Mouse (Mus musculus) bone marrow macrophage, adult 2 months (primary cell): ENCODE measurements around the gene Loxl1. TPM values are rescaled to one million over a fixed set of nuclear protein-coding genes. Genes with fewer than 3 reads are reported as not detected.

Experiments used
- H3K27ac ChIP-seq: 2 replicates; pipeline ENCODE4 v1.5.1; 2012; ENCODE audit warnings: low read depth, low read length; ENCODE audit not compliant: insufficient read depth
- H3K4me1 ChIP-seq: 2 replicates; pipeline ENCODE4 v1.6.1; 2012; ENCODE audit warnings: low read length; ENCODE audit not compliant: control insufficient read depth, insufficient read depth
- H3K4me3 ChIP-seq: 2 replicates; pipeline ENCODE4 v1.5.1; 2012; ENCODE audit warnings: mild to moderate bottlenecking, low read length, moderate library complexity; ENCODE audit not compliant: insufficient read depth
- CTCF ChIP-seq: IDR thresholded peaks from 2 replicates; pipeline ENCODE4 v1.5.1; 2012; ENCODE audit warnings: low read depth, mild to moderate bottlenecking, low read length, moderate library complexity
- POLR2A ChIP-seq: IDR thresholded peaks from 2 replicates; pipeline ENCODE4 v1.6.1; 2012; ENCODE audit warnings: mild to moderate bottlenecking, low read depth, low read length, borderline replicate concordance
- polyA plus RNA-seq: library from polyadenylated mRNA; stranded (reverse); fragments of >200 nt; gene quantifications from 2 replicates; pipeline ENCODE4 v1.2.4, GENCODE M21; 2012; ENCODE audit not compliant: missing spikeins, insufficient read depth, insufficient read length

Gene Loxl1
- polyA plus RNA-seq, 1 experiment = 1.8 TPM

DNA sequence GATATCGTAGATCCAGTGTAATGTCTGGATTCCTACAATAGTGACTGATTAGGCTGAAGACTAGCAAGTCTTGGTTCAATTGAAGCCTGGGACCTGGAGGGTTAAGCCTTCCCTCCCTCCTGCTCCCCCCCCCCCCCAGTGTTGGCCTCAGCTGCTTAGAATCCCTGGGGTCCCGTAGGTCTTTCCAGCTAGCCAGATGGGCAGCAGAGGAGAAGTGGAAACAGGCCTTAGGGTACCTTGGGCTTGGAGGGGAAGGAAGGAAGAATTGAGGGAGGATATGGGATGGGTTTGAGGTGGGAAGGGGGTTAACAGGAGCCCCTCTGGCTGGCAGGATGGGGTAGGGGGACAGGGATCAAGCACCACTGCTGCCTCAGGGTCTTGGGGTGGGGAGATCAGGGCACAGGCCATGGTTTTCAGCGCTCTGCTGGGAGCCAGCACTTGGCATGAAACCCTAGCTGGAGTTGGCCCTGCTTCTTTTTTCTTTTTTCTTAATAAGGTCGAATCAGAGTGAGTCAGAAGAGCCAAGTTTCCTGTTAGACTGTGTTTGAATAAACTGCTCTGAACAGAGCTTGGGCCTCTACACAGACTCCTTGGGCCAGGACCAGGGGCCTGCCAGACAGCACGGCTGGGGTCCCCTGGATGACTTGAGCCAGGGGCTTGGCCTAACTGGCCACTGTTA, 1.8 kb upstream of the Loxl1 start:
- TF ChIP-seq CTCF (no peak), POLR2A (no peak)
- Histone ChIP-seq H3K4me3 (no peak overlapping the region), H3K4me1 (no peaks in the 10 kb centered on the region), H3K27ac (no peak overlapping the region)

GRCm38 (mm10) chr9:58312196-58312943, 616 bp downstream of the Loxl1 start:
- H3K27ac ChIP-seq = no peak overlapping the region
- peak overlapping the region; percentile 9; the same call in 1 of the 2 replicates for H3K4me3 ChIP-seq
- TF ChIP-seq POLR2A (no peak), CTCF (no peak)

GRCm38 (mm10) chr9:58311191-58311910, 1.6 kb downstream of the Loxl1 start:
- Histone ChIP-seq H3K4me3 (no peak overlapping the region), H3K4me1 (no peaks in the 10 kb centered on the region), H3K27ac (no peak overlapping the region)
- TF ChIP-seq CTCF (no peak), POLR2A (no peak)

More at GRCm38 (mm10) chr9:58312196-58312943, 616 bp downstream of the Loxl1 start:
- H3K4me1 ChIP-seq = no peaks in the 10 kb centered on the region

- no peaks in the 10 kb centered on the region for H3K4me1 ChIP-seq
- no peak overlapping the region for H3K4me3 ChIP-seq
- no peak for TF ChIP-seq CTCF
- TF ChIP-seq POLR2A = no peak
- H3K27ac ChIP-seq = no peak overlapping the region
Observed at GRCm38 (mm10) chr9:58310043-58310660, 2.8 kb downstream of the Loxl1 start.

GRCm38 (mm10) chr9:58308395-58308794, 4.6 kb downstream of the Loxl1 start:
- H3K4me3 ChIP-seq = no peak overlapping the region
- no peak for TF ChIP-seq CTCF
- TF ChIP-seq POLR2A = no peak
- no peaks in the 10 kb centered on the region for H3K4me1 ChIP-seq
- no peak overlapping the region for H3K27ac ChIP-seq

- H3K4me1 ChIP-seq = no peaks in the 10 kb centered on the region
- no peak overlapping the region for H3K27ac ChIP-seq
- TF ChIP-seq CTCF (no peak), POLR2A (no peak)
- no peak overlapping the region for H3K4me3 ChIP-seq
Observed at GRCm38 (mm10) chr9:58305686-58306085, 7.3 kb downstream of the Loxl1 start.

DNA sequence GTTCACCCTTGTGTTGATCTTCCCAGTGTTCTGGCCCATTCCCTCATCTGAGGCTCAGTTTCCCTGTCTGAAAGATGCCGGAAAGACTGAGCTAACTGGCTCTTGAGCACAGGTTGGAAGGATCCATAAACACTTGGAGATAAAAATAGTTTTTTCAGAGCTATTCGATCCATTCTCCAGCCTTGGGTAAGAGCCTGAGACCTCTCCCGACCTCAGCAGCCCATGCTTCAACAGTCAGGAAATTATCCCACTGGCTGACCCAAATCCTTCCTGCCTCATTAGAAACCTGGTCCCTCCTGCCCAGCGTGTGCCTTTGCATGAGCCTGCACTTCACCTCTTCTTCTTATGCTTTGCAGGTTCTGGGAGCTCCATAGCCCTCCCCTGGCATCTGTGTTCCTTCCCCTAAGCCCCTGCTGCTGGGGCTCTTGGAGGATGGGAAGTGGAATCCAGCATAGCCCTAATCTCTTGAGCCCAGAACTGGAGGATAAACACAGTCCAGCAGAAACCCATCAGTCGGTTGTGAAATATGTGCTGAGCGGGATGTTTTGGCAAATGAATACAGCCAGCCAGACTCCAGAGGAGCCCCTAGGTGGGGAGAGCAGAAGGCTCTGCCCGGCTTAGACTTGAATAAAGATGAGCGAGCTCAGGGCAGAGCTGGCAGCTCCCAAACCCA, 9.3 kb downstream of the Loxl1 start:
- TF ChIP-seq CTCF = no peak
- no peak for TF ChIP-seq POLR2A
- no peak overlapping the region for H3K4me3 ChIP-seq
- no peak overlapping the region for H3K27ac ChIP-seq
- no peaks in the 10 kb centered on the region for H3K4me1 ChIP-seq

GRCm38 (mm10) chr9:58303115-58303514, 9.9 kb downstream of the Loxl1 start:
- Histone ChIP-seq H3K4me1 (no peaks in the 10 kb centered on the region), H3K4me3 (no peak overlapping the region), H3K27ac (no peak overlapping the region)
- TF ChIP-seq CTCF = no peak
- no peak for TF ChIP-seq POLR2A

- Histone ChIP-seq H3K4me1 (no peaks in the 10 kb centered on the region), H3K27ac (no peak overlapping the region), H3K4me3 (no peak overlapping the region)
- TF ChIP-seq CTCF = no peak
- TF ChIP-seq POLR2A = no peak
Observed at GRCm38 (mm10) chr9:58299356-58299799, 13.6 kb downstream of the Loxl1 start.
